Mouse (Mus musculus) kidney, postnatal 0 days (tissue): Measurements from ENCODE around the gene Sdc4. TPM values are rescaled to one million over a fixed set of nuclear protein-coding genes. Genes with fewer than 3 reads are reported as not detected.
A peak's percentile ranks its signal among the peaks of the same experiment; 100 is the strongest.

Source experiments
- ATAC-seq: fragments of 200-750 bp; cut with Nextera tagmentation; replicated peaks from 2 replicates; pipeline ENCODE4 v1.8.0; 2017; ENCODE audit warnings: low read depth, moderate number of reproducible peaks, moderate TSS enrichment, moderate library complexity; ENCODE audit not compliant: low FRiP score
- DNase-seq: peaks from one replicate; pipeline ENCODE4 v3.0.0-alpha.2; 2016; ENCODE audit warnings: low spot score
- H3K27ac ChIP-seq: fragments of 300-500 bp; sonication (generic); 2 replicates; pipeline ENCODE4 v1.5.1; 2014; ENCODE audit warnings: mild to moderate bottlenecking
- H3K27me3 ChIP-seq: fragments of 300-500 bp; sonication (generic); 2 replicates; pipeline ENCODE4 v1.6.1; 2014; ENCODE audit warnings: low read length, mixed read lengths; ENCODE audit not compliant: insufficient read depth
- H3K36me3 ChIP-seq: fragments of 300-500 bp; sonication (generic); 2 replicates; pipeline ENCODE4 v1.6.1; 2014; ENCODE audit warnings: low read length, mixed read lengths; ENCODE audit not compliant: insufficient read depth
- H3K4me1 ChIP-seq: fragments of 300-500 bp; sonication (generic); replicated peaks from 2 replicates; pipeline ENCODE4 v1.6.1; 2014; ENCODE audit warnings: antibody characterized with exemption, low read length, mixed read lengths; ENCODE audit not compliant: insufficient read depth
- H3K4me2 ChIP-seq: fragments of 300-500 bp; sonication (generic); 2 replicates; pipeline ENCODE4 v1.6.1; 2014; ENCODE audit warnings: mild to moderate bottlenecking, low read length, moderate library complexity, mixed read lengths
- H3K4me3 ChIP-seq: fragments of 300-500 bp; sonication (generic); replicated peaks from 2 replicates; pipeline ENCODE4 v1.5.1; 2014; ENCODE audit warnings: low read depth, low read length
- H3K9ac ChIP-seq: fragments of 300-500 bp; sonication (generic); 2 replicates; pipeline ENCODE4 v1.6.1; 2014; ENCODE audit warnings: low read depth, low read length
- H3K9me3 ChIP-seq: fragments of 300-500 bp; sonication (generic); replicated peaks from 2 replicates; pipeline ENCODE4 v1.6.1; 2016; ENCODE audit warnings: low read length, inconsistent platforms, mixed read lengths
- CTCF ChIP-seq: IDR thresholded peaks from 2 replicates; pipeline ENCODE4 v1.5.1; 2016; ENCODE audit warnings: antibody characterized with exemption, low read depth, mild to moderate bottlenecking, moderate library complexity
- WGBS: fragments of 180-500 bp; shearing (Covaris S2); extraction: QIAGEN DNeasy Blood & Tissue Kit; methylation state at CpG from one replicate; pipeline ENCODE4 v1.1.7; 2014; 5-methylcytosine and 5-hydroxymethylcytosine counted together
- polyA plus RNA-seq: library from polyadenylated mRNA; unstranded; fragments of >200 nt; fragmentation: Nextera tagmentation; extraction: Ambion mirVana; gene quantifications from 2 replicates; pipeline ENCODE4 v1.2.1, GENCODE M21; 2015

The Sdc4 gene
- polyA plus RNA-seq, 1 experiment from 2014 or later, result 183 TPM

GRCm38 (mm10) chr2:164456864-164457300 is 13.2 kb upstream of the Sdc4 start, which contains the start of gene Sys1:
Gene Sys1, plus strand, starts transcription at chr2:164456964.
- Histone ChIP-seq H3K4me1 (peaks cover 13% of the 10 kb centered on the region), H3K27ac (peak within 1 kb of the TSS; percentile 86), H3K27me3 (no peaks in the 10 kb centered on the region), H3K36me3 (no peaks in the 10 kb centered on the region), H3K4me3 (no peak within 1 kb of the TSS), H3K9me3 (no peaks in the 10 kb centered on the region), H3K9ac (peak within 1 kb of the TSS; percentile 31; the same call in 1 of the 2 replicates), H3K4me2 (peak within 1 kb of the TSS; percentile 42)
- ATAC-seq (no peak), DNase-seq (peak; percentile 76)
- peak; percentile 37; the same call in 1 of the 2 replicates for TF ChIP-seq CTCF
- 2% methylated on average over 7 of the region's 7 CpGs for WGBS

GRCm38 (mm10) chr2:164456413-164456812 is 12.7 kb upstream of the Sdc4 start:
- DNase-seq (no peak), ATAC-seq (no peak)
- H3K9ac ChIP-seq, result peak overlapping the region; percentile 31; the same call in 1 of the 2 replicates
- H3K4me3 ChIP-seq, result no peak overlapping the region
- TF ChIP-seq CTCF, result no peak
- H3K36me3 ChIP-seq, result no peaks in the 10 kb centered on the region
- peaks cover 13% of the 10 kb centered on the region for H3K4me1 ChIP-seq
- H3K27me3 ChIP-seq, result no peaks in the 10 kb centered on the region
- H3K9me3 ChIP-seq, result no peaks in the 10 kb centered on the region
- peak overlapping the region; percentile 42; the same call in 1 of the 2 replicates for H3K4me2 ChIP-seq
- 81% methylated on average over 1 of the region's 1 CpGs for whole genome bisulfite sequencing
- H3K27ac ChIP-seq, result peak overlapping the region; percentile 86

- Histone ChIP-seq H3K27ac (peak overlapping the region; percentile 62), H3K4me2 (no peak overlapping the region), H3K4me1 (peaks cover 13% of the 10 kb centered on the region), H3K27me3 (no peaks in the 10 kb centered on the region), H3K4me3 (no peak overlapping the region), H3K36me3 (no peaks in the 10 kb centered on the region), H3K9ac (no peak overlapping the region), H3K9me3 (no peaks in the 10 kb centered on the region)
- 47% methylated on average over 6 of the region's 6 CpGs for WGBS
- ATAC-seq (no peak), DNase-seq (peak; percentile 75)
- no peak for TF ChIP-seq CTCF
Observed at GRCm38 (mm10) chr2:164455421-164456190, 11.9 kb upstream of the Sdc4 start.

GRCm38 (mm10) chr2:164454846-164455245 is 11.2 kb upstream of the Sdc4 start:
- peak; percentile 63 for DNase-seq
- ATAC-seq, result peak; percentile 31; the same call in 1 of the 2 replicates
- H3K27ac ChIP-seq, result peak overlapping the region; percentile 47
- H3K36me3 ChIP-seq, result no peaks in the 10 kb centered on the region
- no peaks in the 10 kb centered on the region for H3K9me3 ChIP-seq
- H3K4me3 ChIP-seq, result no peak overlapping the region
- H3K4me1 ChIP-seq, result peaks cover 13% of the 10 kb centered on the region
- TF ChIP-seq CTCF, result no peak
- H3K27me3 ChIP-seq, result no peaks in the 10 kb centered on the region
- H3K9ac ChIP-seq, result no peak overlapping the region
- H3K4me2 ChIP-seq, result no peak overlapping the region
- WGBS, result 33% methylated on average over 10 of the region's 10 CpGs

- WGBS, result 53% methylated on average over 7 of the region's 7 CpGs
- no peaks in the 10 kb centered on the region for H3K36me3 ChIP-seq
- H3K9me3 ChIP-seq, result no peaks in the 10 kb centered on the region
Observed at GRCm38 (mm10) chr2:164453887-164454500, 10.3 kb upstream of the Sdc4 start.

GRCm38 (mm10) chr2:164453047-164453757 is 9.5 kb upstream of the Sdc4 start:
- no peak for TF ChIP-seq CTCF
- H3K4me1 ChIP-seq, result peaks cover 13% of the 10 kb centered on the region
- 66% methylated on average over 14 of the region's 14 CpGs for WGBS
- H3K9ac ChIP-seq, result no peak overlapping the region
- no peaks in the 10 kb centered on the region for H3K9me3 ChIP-seq
- no peak for DNase-seq
- H3K4me2 ChIP-seq, result no peak overlapping the region
- H3K36me3 ChIP-seq, result no peaks in the 10 kb centered on the region
- no peak for ATAC-seq
- H3K4me3 ChIP-seq, result no peak overlapping the region
- H3K27me3 ChIP-seq, result no peaks in the 10 kb centered on the region
- peak overlapping the region; percentile 62 for H3K27ac ChIP-seq

More at GRCm38 (mm10) chr2:164453887-164454500, 10.3 kb upstream of the Sdc4 start:
- TF ChIP-seq CTCF, result no peak
- H3K4me1 ChIP-seq, result peaks cover 13% of the 10 kb centered on the region
- no peak for ATAC-seq
- no peak for DNase-seq
- no peak overlapping the region for H3K4me3 ChIP-seq
- H3K27ac ChIP-seq, result peak overlapping the region; percentile 47
- no peak overlapping the region for H3K4me2 ChIP-seq
- H3K27me3 ChIP-seq, result no peaks in the 10 kb centered on the region
- H3K9ac ChIP-seq, result no peak overlapping the region
